Mouse (Mus musculus) liver, embryonic 14.5 days (tissue): Measurements from ENCODE around the gene Parvg. TPM values are rescaled to one million over a fixed set of nuclear protein-coding genes. Genes with fewer than 3 reads are reported as not detected.

ENCODE experiments used
- ATAC-seq: fragments of 200-750 bp; cut with Nextera tagmentation; 2 replicates; pipeline ENCODE4 v1.8.0; 2017; ENCODE audit warnings: moderate number of reproducible peaks, mild to moderate bottlenecking, moderate library complexity; ENCODE audit not compliant: insufficient read depth
- DNase-seq, 3 experiments: peaks; one replicate each; pipeline ENCODE4 v3.0.0-alpha.2; 2012 to 2013; ENCODE audit warnings: low read depth in 3 of 3, low spot score in 3 of 3
- H3K27ac ChIP-seq: fragments of 300-500 bp; sonication (generic); 2 replicates; pipeline ENCODE4 v1.5.1; 2014; ENCODE audit warnings: moderate library complexity, mild to moderate bottlenecking, control low read depth, inconsistent platforms
- H3K27me3 ChIP-seq: fragments of 300-500 bp; sonication (generic); 2 replicates; pipeline ENCODE4 v1.6.1; 2014; ENCODE audit warnings: mild to moderate bottlenecking, low read length, moderate library complexity; ENCODE audit not compliant: control insufficient read depth, insufficient read depth
- H3K36me3 ChIP-seq: fragments of 300-500 bp; sonication (generic); replicated peaks from 2 replicates; pipeline ENCODE4 v1.6.1; 2014; ENCODE audit warnings: low read depth; ENCODE audit not compliant: control insufficient read depth, insufficient read depth
- H3K4me1 ChIP-seq, 2 experiments: fragments of 200-500 bp in 1 of 2; fragments of 300-500 bp in 1 of 2; sonication (generic) in 1 of 2; replicated peaks; 2 replicates each; pipeline ENCODE4 v1.6.1; 2012 to 2014; ENCODE audit warnings: antibody characterized with exemption in 1 of 2, inconsistent platforms in 1 of 2, low read length in 1 of 2; ENCODE audit not compliant: control insufficient read depth in 2 of 2, insufficient read depth in 2 of 2
- H3K4me2 ChIP-seq: fragments of 300-500 bp; sonication (generic); 2 replicates; pipeline ENCODE4 v1.6.1; 2014; ENCODE audit warnings: low read depth, mild to moderate bottlenecking, control low read depth, moderate library complexity
- H3K4me3 ChIP-seq, 2 experiments: fragments of 200-500 bp in 1 of 2; fragments of 300-500 bp in 1 of 2; sonication (generic) in 1 of 2; 2 replicates each; pipeline ENCODE4 v1.5.1; 2012 to 2014; ENCODE audit warnings: low read depth in 2 of 2, low read length in 2 of 2, mild to moderate bottlenecking in 2 of 2, control low read depth in 1 of 2, inconsistent platforms in 1 of 2, moderate library complexity in 1 of 2; ENCODE audit not compliant: insufficient read depth in 1 of 2
- H3K9ac ChIP-seq: fragments of 300-500 bp; sonication (generic); replicated peaks from 2 replicates; pipeline ENCODE4 v1.6.1; 2014; ENCODE audit warnings: mild to moderate bottlenecking, control low read depth, moderate library complexity
- H3K9me3 ChIP-seq: fragments of 300-500 bp; sonication (generic); 2 replicates; pipeline ENCODE4 v1.6.1; 2016; ENCODE audit warnings: low read length, mixed read lengths; ENCODE audit not compliant: control insufficient read depth
- CTCF ChIP-seq: IDR thresholded peaks from 2 replicates; pipeline ENCODE4 v1.5.1; 2016; ENCODE audit warnings: antibody characterized with exemption, low read depth, control low read depth
- EP300 ChIP-seq: IDR thresholded peaks from 2 replicates; pipeline ENCODE4 v1.6.1; 2016; ENCODE audit warnings: antibody characterized with exemption, low read depth
- WGBS: fragments of 180-500 bp; shearing (Covaris S2); extraction: QIAGEN DNeasy Blood & Tissue Kit; methylation state at CpG from one replicate; pipeline ENCODE4 v1.1.7; 2014; ENCODE audit not compliant: insufficient replicate concordance; 5-methylcytosine and 5-hydroxymethylcytosine counted together
- polyA plus RNA-seq, 2 experiments: library from polyadenylated mRNA; depleted of rRNA in 1 of 2; stranded (reverse) in 1 of 2; unstranded in 1 of 2; fragments of >200 nt; fragmentation: Nextera tagmentation in 1 of 2; extraction: Ambion mirVana in 1 of 2; gene quantifications; 2 replicates each; pipeline versions ENCODE4 v1.2.1 to v1.2.3; 2012 to 2014

The Parvg gene
- polyA plus RNA-seq, 2 experiments = 7.6 to 8.3 TPM

DNA sequence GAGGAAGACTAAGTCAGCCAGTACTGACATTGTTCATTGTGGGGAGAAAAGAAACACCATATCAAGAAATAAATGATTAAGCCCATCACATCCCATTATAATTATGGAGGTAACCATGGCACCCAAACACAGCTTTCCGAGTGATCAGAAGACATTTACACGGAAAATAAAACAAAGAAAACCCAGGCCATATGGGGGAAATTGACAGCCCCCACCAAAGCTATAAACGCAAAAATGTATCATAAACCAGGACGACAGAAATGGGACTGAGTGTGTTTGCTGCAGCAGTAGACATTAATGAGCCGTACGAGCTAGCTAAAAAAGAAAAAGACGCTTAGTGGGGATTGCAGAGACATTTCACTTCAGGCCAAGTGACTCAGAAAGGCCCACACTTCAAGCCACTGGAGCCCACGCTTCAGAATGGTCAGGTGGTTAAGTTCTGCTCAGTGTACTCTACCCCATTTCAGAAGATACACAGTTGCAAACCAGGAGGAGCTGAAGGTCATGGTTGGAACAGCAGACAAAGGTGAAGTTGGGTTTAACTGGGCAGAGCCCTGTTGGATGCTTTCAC, 62.3 kb downstream of the Parvg start:
- no peak overlapping the region for H3K9ac ChIP-seq
- TF ChIP-seq EP300 (no peak), CTCF (no peak)
- H3K4me3 ChIP-seq = no peak overlapping the region
- no peaks in the 10 kb centered on the region for H3K9me3 ChIP-seq
- H3K27me3 ChIP-seq = no peaks in the 10 kb centered on the region
- H3K36me3 ChIP-seq = no peaks in the 10 kb centered on the region
- DNase-seq (no peak), ATAC-seq (no peak)
- H3K27ac ChIP-seq = no peak overlapping the region
- H3K4me2 ChIP-seq = no peak overlapping the region
- 56% methylated on average over 8 of the region's 8 CpGs for WGBS
- H3K4me1 ChIP-seq = no peaks in the 10 kb centered on the region

DNA sequence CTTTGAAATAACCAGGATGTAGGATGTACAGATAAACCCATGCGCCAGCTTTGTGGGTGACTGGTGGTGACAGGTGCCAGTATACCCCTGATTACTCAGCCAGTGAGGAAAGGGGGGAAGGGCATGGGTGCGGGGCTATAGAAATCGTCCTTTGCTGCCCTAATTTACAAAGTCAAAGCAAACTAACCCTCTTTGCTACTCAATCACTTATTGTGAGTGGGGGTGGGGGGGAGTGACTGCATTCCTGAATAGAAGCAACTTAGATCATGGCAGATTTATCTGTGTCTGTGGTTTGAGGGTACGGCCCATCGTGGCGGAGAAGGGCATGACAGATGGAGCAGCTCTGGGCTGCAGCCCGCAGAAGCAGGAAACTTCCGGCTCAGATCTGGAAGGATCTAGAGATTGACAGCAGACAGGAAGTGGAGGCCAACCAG, 64.9 kb downstream of the Parvg start:
- 21% methylated on average over 8 of the region's 8 CpGs for WGBS
- no peak overlapping the region for H3K27ac ChIP-seq
- H3K4me3 ChIP-seq = no peak overlapping the region
- ATAC-seq (no peak), DNase-seq (no peak)
- no peaks in the 10 kb centered on the region for H3K27me3 ChIP-seq
- no peaks in the 10 kb centered on the region for H3K4me1 ChIP-seq
- no peaks in the 10 kb centered on the region for H3K9me3 ChIP-seq
- no peak for TF ChIP-seq EP300
- no peak overlapping the region for H3K9ac ChIP-seq
- H3K36me3 ChIP-seq = no peaks in the 10 kb centered on the region
- H3K4me2 ChIP-seq = no peak overlapping the region

- ATAC-seq (no peak), DNase-seq (no peak)
- H3K27ac ChIP-seq = no peak overlapping the region
- TF ChIP-seq CTCF (no peak), EP300 (no peak)
- no peak overlapping the region for H3K4me3 ChIP-seq
- no peaks in the 10 kb centered on the region for H3K27me3 ChIP-seq
- WGBS = 73% methylated on average over 4 of the region's 4 CpGs
- no peak overlapping the region for H3K9ac ChIP-seq
- H3K4me1 ChIP-seq = no peaks in the 10 kb centered on the region
- H3K36me3 ChIP-seq = no peaks in the 10 kb centered on the region
- no peak overlapping the region for H3K4me2 ChIP-seq
- no peaks in the 10 kb centered on the region for H3K9me3 ChIP-seq
Measured at GRCm38 (mm10) chr15:84392131-84392530, 68.3 kb downstream of the Parvg start.

Other genes starting within 250 kb of the Parvg start
- gene Sult4a1, start 218.3 kb upstream of the Parvg start, polyA plus RNA-seq (2012; rRNA removed) = 0.06 and 0.16 TPM in 2 replicates
- not detected in 2 replicates for gene Sult4a1, start 218.3 kb upstream of the Parvg start, polyA plus RNA-seq (2014; fragmentation: Nextera tagmentation; extraction: Ambion mirVana)
- 0.02 TPM in 2 replicates for gene Pnpla5, start 200.9 kb upstream of the Parvg start, polyA plus RNA-seq (2012; rRNA removed)
- gene Pnpla5, start 200.9 kb upstream of the Parvg start, polyA plus RNA-seq (2014; fragmentation: Nextera tagmentation; extraction: Ambion mirVana) = not detected in 2 replicates
- 4.0 TPM in 2 replicates for gene Pnpla3, start 156.2 kb upstream of the Parvg start, polyA plus RNA-seq (2012; rRNA removed)
- gene Pnpla3, start 156.2 kb upstream of the Parvg start, polyA plus RNA-seq (2014; fragmentation: Nextera tagmentation; extraction: Ambion mirVana) = 0.66 and 0.72 TPM in 2 replicates
- 7.5 and 12.3 TPM in 2 replicates for gene Samm50, start 131.8 kb upstream of the Parvg start, polyA plus RNA-seq (2012; rRNA removed)
- gene Samm50, start 131.8 kb upstream of the Parvg start, polyA plus RNA-seq (2014; fragmentation: Nextera tagmentation; extraction: Ambion mirVana) = 49.3 and 51.8 TPM in 2 replicates
- gene Parvb, start 92.0 kb upstream of the Parvg start, polyA plus RNA-seq (2012; rRNA removed) = 21.6 and 22.6 TPM in 2 replicates
- gene Parvb, start 92.0 kb upstream of the Parvg start, polyA plus RNA-seq (2014; fragmentation: Nextera tagmentation; extraction: Ambion mirVana) = 7.3 and 11.4 TPM in 2 replicates
- 0.07 and 0.11 TPM in 2 replicates for gene Shisal1, start 123.1 kb downstream of the Parvg start, polyA plus RNA-seq (2012; rRNA removed)
- not detected in 2 replicates for gene Shisal1, start 123.1 kb downstream of the Parvg start, polyA plus RNA-seq (2014; fragmentation: Nextera tagmentation; extraction: Ambion mirVana)
- gene Rtl6, start 233.8 kb downstream of the Parvg start, polyA plus RNA-seq (2012; rRNA removed) = 0.52 and 0.56 TPM in 2 replicates
- 0.44 and 0.52 TPM in 2 replicates for gene Rtl6, start 233.8 kb downstream of the Parvg start, polyA plus RNA-seq (2014; fragmentation: Nextera tagmentation; extraction: Ambion mirVana)